Mouse (Mus musculus) midbrain, embryonic 10.5 days (tissue): ENCODE results near the gene Bicc1. TPM values are rescaled to one million over a fixed set of nuclear protein-coding genes. Genes with fewer than 3 reads are reported as not detected.

ENCODE experiments used
- DNase-seq: peaks from one replicate; pipeline ENCODE4 v3.0.0-alpha.2; 2017; ENCODE audit warnings: low spot score
- H3K27ac ChIP-seq: fragments of 300-500 bp; sonication (generic); replicated peaks from 2 replicates; pipeline ENCODE4 v1.5.1; 2016; ENCODE audit warnings: mild to moderate bottlenecking
- H3K27me3 ChIP-seq: fragments of 300-500 bp; sonication (generic); 2 replicates; pipeline ENCODE4 v1.6.1; 2016; ENCODE audit warnings: low read depth, mild to moderate bottlenecking; ENCODE audit not compliant: poor library complexity, severe bottlenecking
- H3K36me3 ChIP-seq: fragments of 300-500 bp; sonication (generic); 2 replicates; pipeline ENCODE4 v1.6.1; 2016; ENCODE audit warnings: mild to moderate bottlenecking, moderate library complexity
- H3K4me1 ChIP-seq: fragments of 300-500 bp; sonication (generic); 2 replicates; pipeline ENCODE4 v1.6.1; 2016
- H3K4me3 ChIP-seq: fragments of 300-500 bp; sonication (generic); 2 replicates; pipeline ENCODE4 v1.5.1; 2016; ENCODE audit warnings: mild to moderate bottlenecking, moderate library complexity
- H3K9me3 ChIP-seq: fragments of 300-500 bp; sonication (generic); replicated peaks from 2 replicates; pipeline ENCODE4 v1.6.1; 2016; ENCODE audit warnings: mild to moderate bottlenecking
- WGBS: fragments of 180-500 bp; shearing (Covaris S2); methylation state at CpG from one replicate; pipeline ENCODE4 v1.1.7; 2016; 5-methylcytosine and 5-hydroxymethylcytosine counted together
- polyA plus RNA-seq: library from polyadenylated mRNA; unstranded; fragments of >200 nt; fragmentation: Nextera tagmentation; extraction: Ambion mirVana; gene quantifications from 2 replicates; pipeline ENCODE4 v1.2.1, GENCODE M21; 2016

Bicc1 gene
- 4.1 and 5.9 TPM in 2 replicates for polyA plus RNA-seq

GRCm38 (mm10) chr10:71159676-71160235 is at the start of gene Bicc1:
Bicc1 (minus strand) TSS chr10:71159700.
- Histone ChIP-seq H3K9me3 (no peaks in the 10 kb centered on the region), H3K36me3 (no peaks in the 10 kb centered on the region), H3K4me3 (peak within 1 kb of the TSS; percentile 77), H3K27me3 (peaks cover 49% of the 10 kb centered on the region), H3K27ac (peak within 1 kb of the TSS; percentile 84), H3K4me1 (peaks cover 14% of the 10 kb centered on the region)
- DNase-seq, result peak; percentile 63
- 11% methylated on average over 55 of the region's 69 CpGs for WGBS

GRCm38 (mm10) chr10:71201512-71201911 is 42.0 kb upstream of the Bicc1 start:
- Histone ChIP-seq H3K27me3 (no peaks in the 10 kb centered on the region), H3K4me1 (no peaks in the 10 kb centered on the region), H3K9me3 (no peaks in the 10 kb centered on the region), H3K27ac (no peak overlapping the region), H3K36me3 (no peaks in the 10 kb centered on the region), H3K4me3 (no peak overlapping the region)
- 91% methylated on average over 2 of the region's 2 CpGs for WGBS
- DNase-seq, result no peak

DNA sequence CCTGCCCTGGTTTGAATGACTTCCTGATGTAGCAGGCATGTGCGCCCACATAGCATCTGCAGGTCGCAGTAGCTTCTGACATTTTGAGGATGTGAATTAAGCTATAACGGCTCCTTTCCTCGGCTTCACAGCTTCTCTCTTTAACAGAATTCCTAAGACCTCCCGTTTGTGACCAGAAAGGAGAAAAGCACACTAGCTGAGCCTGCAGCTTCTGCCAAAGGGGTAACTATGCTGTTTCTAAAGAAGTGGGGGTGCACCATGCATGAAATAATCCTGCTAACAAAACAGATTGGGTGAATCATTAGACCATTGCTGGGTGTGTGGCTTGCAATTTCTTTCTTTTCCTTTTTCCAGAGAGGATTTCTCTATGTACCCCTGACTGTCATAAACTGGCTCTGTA is 41.5 kb upstream of the Bicc1 start:
- 82% methylated on average over 5 of the region's 5 CpGs for WGBS
- no peaks in the 10 kb centered on the region for H3K36me3 ChIP-seq
- H3K4me3 ChIP-seq, result no peak overlapping the region

GRCm38 (mm10) chr10:71198676-71199075 is 39.2 kb upstream of the Bicc1 start:
- Histone ChIP-seq H3K9me3 (no peaks in the 10 kb centered on the region), H3K36me3 (no peaks in the 10 kb centered on the region), H3K27ac (no peak overlapping the region), H3K4me3 (no peak overlapping the region), H3K27me3 (no peaks in the 10 kb centered on the region), H3K4me1 (no peaks in the 10 kb centered on the region)
- 95% methylated on average over 8 of the region's 8 CpGs for WGBS
- DNase-seq, result no peak

More for the DNA sequence above, 41.5 kb upstream of the Bicc1 start:
- no peaks in the 10 kb centered on the region for H3K9me3 ChIP-seq
- DNase-seq, result no peak
- H3K27ac ChIP-seq, result no peak overlapping the region
- no peaks in the 10 kb centered on the region for H3K4me1 ChIP-seq
- no peaks in the 10 kb centered on the region for H3K27me3 ChIP-seq

GRCm38 (mm10) chr10:71197036-71197785 is 37.7 kb upstream of the Bicc1 start:
- peaks cover 8% of the 10 kb centered on the region for H3K4me1 ChIP-seq
- no peak overlapping the region for H3K27ac ChIP-seq
- H3K9me3 ChIP-seq, result no peaks in the 10 kb centered on the region
- 76% methylated on average over 14 of the region's 14 CpGs for WGBS
- no peak overlapping the region for H3K4me3 ChIP-seq
- H3K36me3 ChIP-seq, result no peaks in the 10 kb centered on the region
- no peaks in the 10 kb centered on the region for H3K27me3 ChIP-seq
- no peak for DNase-seq

- no peak overlapping the region for H3K4me3 ChIP-seq
- no peaks in the 10 kb centered on the region for H3K9me3 ChIP-seq
- WGBS, result 64% methylated on average over 9 of the region's 9 CpGs
- DNase-seq, result no peak
- peaks cover 8% of the 10 kb centered on the region for H3K4me1 ChIP-seq
- no peaks in the 10 kb centered on the region for H3K36me3 ChIP-seq
- H3K27ac ChIP-seq, result no peak overlapping the region
- no peaks in the 10 kb centered on the region for H3K27me3 ChIP-seq
These were observed 36.0 kb upstream of the Bicc1 start for GRCm38 (mm10) chr10:71195501-71195900.

DNA sequence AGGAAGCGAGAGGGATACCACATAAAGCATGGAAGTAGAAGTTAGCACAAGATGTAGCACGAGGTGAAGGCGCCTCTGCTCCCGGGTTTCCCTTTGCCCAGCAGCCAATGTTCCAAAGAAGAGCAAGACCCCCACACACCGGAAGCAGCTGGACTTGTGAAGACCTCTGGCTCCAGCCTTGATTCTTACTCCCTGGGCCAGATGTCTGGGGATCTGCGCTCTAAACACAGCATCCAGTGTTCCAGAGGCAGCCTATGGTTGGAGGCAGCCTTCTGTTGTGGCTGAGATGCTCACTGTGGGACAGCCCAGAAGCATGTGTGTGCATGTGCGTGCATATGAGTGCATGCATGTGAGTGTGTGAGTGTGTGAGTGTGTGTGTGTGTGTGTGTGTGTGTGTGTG is 35.2 kb upstream of the Bicc1 start:
- Histone ChIP-seq H3K27ac (no peak overlapping the region), H3K4me3 (no peak overlapping the region), H3K27me3 (no peaks in the 10 kb centered on the region), H3K4me1 (peaks cover 8% of the 10 kb centered on the region), H3K36me3 (no peaks in the 10 kb centered on the region), H3K9me3 (no peaks in the 10 kb centered on the region)
- DNase-seq, result no peak
- WGBS, result 87% methylated on average over 7 of the region's 7 CpGs

DNA sequence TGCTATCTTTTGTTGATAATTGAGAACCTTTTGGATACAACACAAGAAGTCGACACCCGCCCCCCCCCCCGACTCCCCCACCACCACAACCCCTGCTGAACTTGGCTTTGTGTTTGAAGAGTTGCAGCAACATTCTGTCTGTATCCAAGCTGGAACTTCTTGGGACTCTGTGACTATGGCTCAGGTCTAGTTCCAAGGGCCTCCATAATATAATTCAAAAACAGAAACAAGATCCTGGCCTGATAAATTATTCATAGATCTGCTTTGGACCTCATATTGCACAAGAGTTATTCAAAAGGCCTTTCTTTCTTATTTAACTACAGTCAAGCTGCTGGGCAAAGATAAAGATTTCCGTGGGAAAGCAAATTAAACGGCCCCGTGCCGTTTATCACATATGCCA is 33.8 kb upstream of the Bicc1 start:
- H3K27ac ChIP-seq, result no peak overlapping the region
- 87% methylated on average over 7 of the region's 7 CpGs for WGBS

DNA sequence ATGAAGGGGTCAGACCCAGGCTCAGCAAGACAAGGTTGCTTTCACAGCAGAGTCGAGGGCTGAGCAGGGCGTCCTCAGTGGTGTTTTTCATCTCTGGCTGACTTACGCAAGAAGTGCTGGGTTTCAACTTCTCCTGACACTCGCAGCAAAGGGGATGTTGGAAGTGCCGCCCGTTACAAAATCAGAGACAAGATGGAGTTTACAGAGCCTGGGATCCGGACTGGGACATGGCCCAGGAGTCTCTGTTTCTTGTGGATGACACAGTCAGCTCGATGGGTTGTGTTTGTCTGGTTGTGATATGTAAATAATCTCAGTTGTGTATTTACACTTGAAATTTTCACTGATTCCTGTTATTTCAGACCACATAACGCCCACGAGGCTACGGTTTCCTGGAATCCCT is 33.4 kb upstream of the Bicc1 start:
- Histone ChIP-seq H3K4me1 (peaks cover 8% of the 10 kb centered on the region), H3K27me3 (no peaks in the 10 kb centered on the region), H3K27ac (no peak overlapping the region), H3K4me3 (no peak overlapping the region), H3K36me3 (no peaks in the 10 kb centered on the region), H3K9me3 (no peaks in the 10 kb centered on the region)
- 82% methylated on average over 11 of the region's 11 CpGs for WGBS
- no peak for DNase-seq

More for the DNA sequence above, 33.8 kb upstream of the Bicc1 start:
- Histone ChIP-seq H3K36me3 (no peaks in the 10 kb centered on the region), H3K9me3 (no peaks in the 10 kb centered on the region), H3K27me3 (no peaks in the 10 kb centered on the region), H3K4me1 (peaks cover 8% of the 10 kb centered on the region), H3K4me3 (no peak overlapping the region)
- DNase-seq, result no peak

DNA sequence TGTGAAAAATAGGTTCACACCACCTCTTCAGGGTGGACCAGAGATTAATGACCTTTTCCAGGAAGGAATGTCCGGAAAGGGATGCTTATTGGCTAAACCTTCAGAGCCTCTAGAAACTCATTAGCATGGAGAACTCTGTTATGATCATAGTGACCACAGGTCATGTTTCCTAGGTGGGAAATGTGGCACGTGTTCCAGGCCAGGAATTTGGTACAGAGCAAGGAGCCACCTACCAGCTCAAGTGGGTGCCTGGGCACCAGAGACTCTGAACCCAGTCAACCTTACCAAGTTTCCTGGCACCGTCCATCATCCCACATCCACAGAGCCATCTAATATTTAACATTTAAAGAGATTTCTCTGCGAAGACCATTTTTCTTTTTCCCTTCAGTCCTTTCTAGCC is 29.2 kb upstream of the Bicc1 start:
- H3K27me3 ChIP-seq, result no peaks in the 10 kb centered on the region
- no peak overlapping the region for H3K27ac ChIP-seq
- no peak for DNase-seq
- 88% methylated on average over 4 of the region's 4 CpGs for WGBS
- H3K4me3 ChIP-seq, result no peak overlapping the region
- H3K9me3 ChIP-seq, result no peaks in the 10 kb centered on the region
- H3K36me3 ChIP-seq, result no peaks in the 10 kb centered on the region
- H3K4me1 ChIP-seq, result peaks cover 8% of the 10 kb centered on the region

- H3K4me3 ChIP-seq, result no peak overlapping the region
- WGBS, result 89% methylated on average over 7 of the region's 7 CpGs
- H3K36me3 ChIP-seq, result no peaks in the 10 kb centered on the region
- no peaks in the 10 kb centered on the region; the same call in 1 of the 2 replicates for H3K9me3 ChIP-seq
- H3K4me1 ChIP-seq, result no peaks in the 10 kb centered on the region
- no peak overlapping the region for H3K27ac ChIP-seq
- no peak for DNase-seq
- H3K27me3 ChIP-seq, result no peaks in the 10 kb centered on the region
These were observed 25.6 kb upstream of the Bicc1 start for GRCm38 (mm10) chr10:71185059-71185458.

DNA sequence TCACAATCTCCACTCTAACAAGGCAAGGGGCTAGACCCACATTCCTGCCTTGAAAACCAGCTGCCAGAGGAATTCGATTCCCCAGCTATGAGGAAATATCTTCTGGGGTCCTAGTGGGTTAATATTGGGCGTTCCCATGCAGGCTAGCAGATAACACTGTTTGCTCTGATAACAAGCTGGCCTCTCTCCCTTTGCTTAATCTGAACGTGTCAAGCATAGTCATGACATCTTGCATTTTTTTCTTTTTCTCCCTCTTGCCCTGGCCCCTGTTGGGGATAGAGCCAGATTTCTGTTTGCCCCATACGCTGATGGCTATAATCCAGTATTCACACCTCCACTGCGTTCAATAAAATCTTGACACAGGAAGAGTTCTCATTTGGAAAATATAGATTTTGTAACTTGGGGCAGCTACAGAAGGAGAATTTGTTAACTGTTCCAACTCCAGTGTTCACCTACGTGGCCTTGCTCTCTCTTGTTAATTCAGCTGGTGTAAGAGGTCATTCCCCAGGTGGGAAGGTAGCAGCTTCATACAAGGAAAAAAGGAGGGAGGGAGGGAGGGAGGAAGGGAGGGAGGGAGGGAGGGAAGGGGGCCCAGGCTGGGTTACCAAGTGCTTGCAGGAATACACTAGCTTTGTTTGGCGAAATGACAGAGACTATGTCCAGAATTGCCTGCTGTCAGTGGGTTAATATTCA is 24.0 kb upstream of the Bicc1 start:
- Histone ChIP-seq H3K36me3 (no peaks in the 10 kb centered on the region), H3K27ac (no peak overlapping the region), H3K4me3 (no peak overlapping the region), H3K27me3 (no peaks in the 10 kb centered on the region), H3K9me3 (no peaks in the 10 kb centered on the region; the same call in 1 of the 2 replicates), H3K4me1 (no peaks in the 10 kb centered on the region)
- no peak for DNase-seq
- WGBS, result 72% methylated on average over 7 of the region's 7 CpGs

- Histone ChIP-seq H3K9me3 (no peaks in the 10 kb centered on the region; the same call in 1 of the 2 replicates), H3K27me3 (no peaks in the 10 kb centered on the region), H3K4me3 (no peak overlapping the region), H3K4me1 (no peaks in the 10 kb centered on the region), H3K27ac (no peak overlapping the region), H3K36me3 (no peaks in the 10 kb centered on the region)
- WGBS, result 93% methylated on average over 4 of the region's 4 CpGs
- DNase-seq, result no peak
These were observed 22.4 kb upstream of the Bicc1 start for GRCm38 (mm10) chr10:71181931-71182330.
